Mouse (Mus musculus) ES-E14 (cell line): ENCODE results near the gene Susd1.

Experiments
- HCFC1 ChIP-seq: IDR thresholded peaks from 2 replicates; pipeline ENCODE4 v1.6.1; 2012; ENCODE audit warnings: low read length, inconsistent platforms, borderline replicate concordance; ENCODE audit not compliant: insufficient read depth
- MAFK ChIP-seq: IDR thresholded peaks from 2 replicates; pipeline ENCODE4 v1.6.1; 2014; ENCODE audit warnings: mild to moderate bottlenecking, low read depth, low read length, inconsistent platforms; ENCODE audit not compliant: insufficient read depth

DNA sequence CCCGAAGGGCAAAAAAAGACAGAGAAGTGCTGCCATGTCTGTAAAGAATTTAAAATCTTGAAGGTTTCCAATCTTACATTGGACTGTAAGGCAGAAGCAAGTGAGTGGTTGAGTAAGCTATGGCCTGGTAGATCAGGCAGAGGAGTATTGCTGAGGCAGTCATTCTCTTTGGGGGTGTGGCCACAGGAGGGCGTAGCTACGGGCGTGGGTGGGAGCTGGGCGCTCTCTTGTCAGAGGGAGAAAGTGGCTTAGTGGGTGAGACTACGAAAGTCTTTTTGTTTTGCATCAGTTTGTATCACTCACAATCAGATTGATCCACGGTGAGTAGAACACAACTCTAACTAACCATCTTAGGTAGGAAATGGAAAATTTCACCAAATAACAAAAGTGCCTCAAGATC lies 160.0 kb downstream of the Susd1 start:
- TF ChIP-seq HCFC1: no peak
- TF ChIP-seq MAFK: no peak
